Mouse (Mus musculus): ENCODE results near the gene Gm42791. TPM values are rescaled to one million over a fixed set of nuclear protein-coding genes. Genes with fewer than 3 reads are reported as not detected.

The Gm42791 gene
- total and polyA plus RNA-seq, 2 experiments from 2014 or later = 5.7 TPM; not detected in 1

GRCm38 (mm10) chr5:148927717-148928223 is 67.2 kb downstream of the Gm42791 start:
- Histone ChIP-seq H3K27me3 (ENCODE audit: insufficient read depth, low read length) (no peaks in the 10 kb centered on the region), H3K36me3 (ENCODE audit: insufficient read depth) (peaks cover 7% of the 10 kb centered on the region), H3K4me3 (ENCODE audit: low read depth, low read length) (peak overlapping the region; percentile 73), H3K9me3 (ENCODE audit: low read length) (no peaks in the 10 kb centered on the region), H3K9ac (peak overlapping the region; percentile 92), H3K4me1 (ENCODE audit: insufficient read depth) (peaks cover 9% of the 10 kb centered on the region; the same call in 1 of the 2 replicates), H3K4me2 (ENCODE audit: low read depth) (peak overlapping the region; percentile 68), H3K27ac (ENCODE audit: low read depth, low read length) (peak overlapping the region; percentile 97)
- ATAC-seq (no peak), DNase-seq (no peak)
- WGBS = 28% methylated on average over 5 of the region's 5 CpGs
- no peak for TF ChIP-seq CTCF (IDR thresholded peaks at IDR 0.05; ENCODE audit: low read depth)

- no peak overlapping the region for H3K4me3 ChIP-seq (ENCODE audit: low read depth, low read length)
- H3K4me2 ChIP-seq (ENCODE audit: low read depth) = no peak overlapping the region
- TF ChIP-seq CTCF (IDR thresholded peaks at IDR 0.05; ENCODE audit: low read depth) = no peak
- 91% methylated on average over 12 of the region's 12 CpGs for WGBS
- ATAC-seq (no peak), DNase-seq (no peak)
- H3K36me3 ChIP-seq (ENCODE audit: insufficient read depth) = peaks cover 7% of the 10 kb centered on the region
- no peaks in the 10 kb centered on the region for H3K27me3 ChIP-seq (ENCODE audit: insufficient read depth, low read length)
- no peak overlapping the region for H3K9ac ChIP-seq
- no peak overlapping the region for H3K27ac ChIP-seq (ENCODE audit: low read depth, low read length)
- no peaks in the 10 kb centered on the region for H3K9me3 ChIP-seq (ENCODE audit: low read length)
- H3K4me1 ChIP-seq (ENCODE audit: insufficient read depth) = peaks cover 9% of the 10 kb centered on the region; the same call in 1 of the 2 replicates
Measured at GRCm38 (mm10) chr5:148924586-148924985, 70.4 kb downstream of the Gm42791 start.

- Histone ChIP-seq H3K9me3 (ENCODE audit: low read length) (no peaks in the 10 kb centered on the region), H3K36me3 (ENCODE audit: insufficient read depth) (peaks cover 10% of the 10 kb centered on the region), H3K4me3 (ENCODE audit: low read depth, low read length) (no peak overlapping the region), H3K4me1 (ENCODE audit: insufficient read depth) (peaks cover 9% of the 10 kb centered on the region; the same call in 1 of the 2 replicates), H3K4me2 (ENCODE audit: low read depth) (no peak overlapping the region), H3K9ac (no peak overlapping the region), H3K27ac (ENCODE audit: low read depth, low read length) (no peak overlapping the region), H3K27me3 (ENCODE audit: insufficient read depth, low read length) (no peaks in the 10 kb centered on the region)
- DNase-seq = no peak
- no peak for TF ChIP-seq CTCF (IDR thresholded peaks at IDR 0.05; ENCODE audit: low read depth)
- ATAC-seq = no peak
- WGBS = 89% methylated on average over 9 of the region's 9 CpGs
Measured at GRCm38 (mm10) chr5:148924051-148924450, 70.9 kb downstream of the Gm42791 start.

- 68% methylated on average over 10 of the region's 10 CpGs for WGBS
- Histone ChIP-seq H3K9ac (no peak overlapping the region), H3K4me2 (ENCODE audit: low read depth) (no peak overlapping the region), H3K27ac (ENCODE audit: low read depth, low read length) (no peak overlapping the region), H3K4me1 (ENCODE audit: insufficient read depth) (peaks cover 9% of the 10 kb centered on the region; the same call in 1 of the 2 replicates), H3K36me3 (ENCODE audit: insufficient read depth) (peaks cover 17% of the 10 kb centered on the region), H3K27me3 (ENCODE audit: insufficient read depth, low read length) (no peaks in the 10 kb centered on the region), H3K4me3 (ENCODE audit: low read depth, low read length) (no peak overlapping the region), H3K9me3 (ENCODE audit: low read length) (no peaks in the 10 kb centered on the region)
- DNase-seq (no peak), ATAC-seq (no peak)
- TF ChIP-seq CTCF (IDR thresholded peaks at IDR 0.05; ENCODE audit: low read depth) = no peak
Measured at GRCm38 (mm10) chr5:148923408-148923807, 71.5 kb downstream of the Gm42791 start.

GRCm38 (mm10) chr5:148922773-148923172 is 72.2 kb downstream of the Gm42791 start:
- Histone ChIP-seq H3K4me2 (ENCODE audit: low read depth) (no peak overlapping the region), H3K27ac (ENCODE audit: low read depth, low read length) (no peak overlapping the region), H3K4me3 (ENCODE audit: low read depth, low read length) (no peak overlapping the region), H3K9ac (no peak overlapping the region), H3K27me3 (ENCODE audit: insufficient read depth, low read length) (no peaks in the 10 kb centered on the region), H3K9me3 (ENCODE audit: low read length) (no peaks in the 10 kb centered on the region), H3K36me3 (ENCODE audit: insufficient read depth) (peaks cover 23% of the 10 kb centered on the region), H3K4me1 (ENCODE audit: insufficient read depth) (peaks cover 7% of the 10 kb centered on the region; the same call in 1 of the 2 replicates)
- ATAC-seq = no peak
- WGBS = 87% methylated on average over 5 of the region's 5 CpGs
- no peak for DNase-seq
- TF ChIP-seq CTCF (IDR thresholded peaks at IDR 0.05; ENCODE audit: low read depth) = no peak

GRCm38 (mm10) chr5:148918049-148918448 is 76.9 kb downstream of the Gm42791 start:
- DNase-seq = no peak
- no peak overlapping the region for H3K4me2 ChIP-seq (ENCODE audit: low read depth)
- H3K27ac ChIP-seq (ENCODE audit: low read depth, low read length) = no peak overlapping the region
- no peak for ATAC-seq
- H3K4me3 ChIP-seq (ENCODE audit: low read depth, low read length) = no peak overlapping the region
- TF ChIP-seq CTCF (IDR thresholded peaks at IDR 0.05; ENCODE audit: low read depth) = no peak
- H3K9me3 ChIP-seq (ENCODE audit: low read length) = no peaks in the 10 kb centered on the region
- H3K27me3 ChIP-seq (ENCODE audit: insufficient read depth, low read length) = no peaks in the 10 kb centered on the region
- WGBS = 73% methylated on average over 5 of the region's 5 CpGs
- H3K9ac ChIP-seq = no peak overlapping the region
- H3K36me3 ChIP-seq (ENCODE audit: insufficient read depth) = peaks cover 37% of the 10 kb centered on the region
- no peaks in the 10 kb centered on the region for H3K4me1 ChIP-seq (ENCODE audit: insufficient read depth)

GRCm38 (mm10) chr5:148916775-148917174 is 78.2 kb downstream of the Gm42791 start:
- Histone ChIP-seq H3K4me2 (ENCODE audit: low read depth) (no peak overlapping the region), H3K9ac (no peak overlapping the region), H3K27me3 (ENCODE audit: insufficient read depth, low read length) (no peaks in the 10 kb centered on the region), H3K36me3 (ENCODE audit: insufficient read depth) (peaks cover 38% of the 10 kb centered on the region), H3K9me3 (ENCODE audit: low read length) (no peaks in the 10 kb centered on the region), H3K27ac (ENCODE audit: low read depth, low read length) (no peak overlapping the region), H3K4me3 (ENCODE audit: low read depth, low read length) (no peak overlapping the region), H3K4me1 (ENCODE audit: insufficient read depth) (no peaks in the 10 kb centered on the region)
- no peak for TF ChIP-seq CTCF (IDR thresholded peaks at IDR 0.05; ENCODE audit: low read depth)
- WGBS = 93% methylated on average over 6 of the region's 6 CpGs
- no peak for DNase-seq
- no peak for ATAC-seq

Data from forebrain, postnatal 0 days (tissue).